Mouse (Mus musculus) c-Kit-positive CD71-positive TER-119-negative erythroid progenitor cells, embryonic 14.5 days (primary cell): ENCODE results near the gene Olfr235.
"Not testable (repeated sequence)": the region's sequence is repeated elsewhere in the genome, so short reads cannot be mapped to it uniquely, and the experiment has no call there.

Source experiments
- DNase-seq: peaks from one replicate; pipeline ENCODE4 v3.0.0-alpha.2; 2013; ENCODE audit warnings: low read depth

The Olfr235 gene

DNA sequence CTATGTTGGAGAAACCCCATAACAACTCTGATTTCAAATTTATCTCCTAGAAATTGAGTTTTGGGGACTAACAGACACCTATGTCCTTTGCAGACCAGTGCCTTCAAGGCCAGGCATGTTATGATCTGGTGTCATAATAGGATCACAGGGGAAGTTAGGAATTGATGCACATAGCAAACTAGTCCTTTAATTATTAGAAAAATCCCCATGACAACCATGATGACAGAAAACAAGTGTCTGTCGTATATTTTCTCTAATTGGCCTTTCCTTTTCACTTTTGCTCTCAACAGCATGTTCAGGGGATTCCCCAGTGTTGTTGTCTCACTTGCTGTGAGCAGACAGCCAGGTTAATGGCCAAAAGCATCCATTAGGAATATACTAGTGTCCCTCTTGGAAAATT, at the start of gene Olfr235:
TSS of gene Olfr235 (plus strand) at position 301 of the 400 bp plus-strand sequence.
- no peak for DNase-seq

DNA sequence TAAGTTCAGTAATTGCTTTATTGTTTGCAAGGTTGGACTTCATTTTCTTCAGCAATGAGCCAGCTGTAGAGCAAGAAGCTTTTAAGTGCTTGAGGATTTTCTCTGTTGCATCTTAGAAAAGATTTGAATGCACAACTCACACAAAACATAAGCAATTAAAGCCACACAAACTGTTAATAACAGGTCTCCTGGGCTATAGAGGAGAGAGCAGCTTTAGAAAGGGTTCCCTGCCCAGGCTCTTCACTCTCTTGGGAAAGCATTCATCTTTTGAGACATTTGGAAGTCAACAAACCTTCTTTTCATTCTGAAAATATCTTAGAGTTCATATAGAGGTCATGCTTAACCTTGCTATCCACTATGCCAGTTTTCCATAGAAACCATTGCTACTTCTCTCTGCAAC, 28.3 kb upstream of the Olfr235 start, which contains the start of gene Olfr1432:
TSS of gene Olfr1432 (minus strand) at position 101 of the 400 bp plus-strand sequence.
- DNase-seq: not testable (repeated sequence)

DNA sequence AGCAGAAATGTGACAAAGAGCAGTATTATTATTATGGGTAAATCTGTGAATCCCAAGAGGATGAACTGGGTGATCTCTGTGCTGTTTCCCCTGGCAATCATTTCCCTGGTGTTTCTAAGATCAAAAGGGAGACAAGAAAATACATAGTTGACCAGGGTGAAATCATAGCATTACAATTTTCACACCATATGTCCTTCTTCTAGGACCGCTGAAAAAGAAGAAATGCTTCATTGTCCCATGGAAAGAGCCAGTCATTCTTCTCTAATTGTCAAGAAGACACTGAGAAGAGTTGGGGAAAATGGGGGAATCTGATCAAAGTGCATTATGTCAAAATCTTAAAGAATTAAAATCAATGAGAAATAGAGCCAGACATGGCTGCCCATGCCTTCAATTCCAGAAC, 19.3 kb upstream of the Olfr235 start, which contains the start of gene Olfr262:
TSS of gene Olfr262 (minus strand) at position 101 of the 400 bp plus-strand sequence.
- no peak for DNase-seq

DNA sequence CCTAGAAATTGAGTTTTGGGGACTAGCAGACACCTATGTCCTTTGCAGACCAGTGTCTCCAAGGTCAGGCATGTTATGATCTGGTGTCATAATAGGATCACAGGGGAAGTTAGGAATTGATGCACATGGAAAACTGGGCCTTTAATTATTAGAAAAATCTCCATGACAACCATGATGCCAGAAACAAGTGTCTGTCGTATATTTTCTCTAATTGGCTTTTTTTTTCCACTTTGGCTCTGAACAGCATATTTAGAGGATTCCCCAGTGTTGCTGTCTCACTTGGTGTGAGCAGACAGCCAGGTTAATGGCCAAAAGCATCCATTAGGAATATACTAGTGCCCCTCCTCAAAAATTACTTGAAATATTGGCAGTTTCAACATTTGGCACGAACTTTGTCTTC, 18.7 kb downstream of the Olfr235 start, which contains the start of gene Olfr1434:
TSS of gene Olfr1434 (plus strand) at position 301 of the 400 bp plus-strand sequence.
- no peak for DNase-seq

DNA sequence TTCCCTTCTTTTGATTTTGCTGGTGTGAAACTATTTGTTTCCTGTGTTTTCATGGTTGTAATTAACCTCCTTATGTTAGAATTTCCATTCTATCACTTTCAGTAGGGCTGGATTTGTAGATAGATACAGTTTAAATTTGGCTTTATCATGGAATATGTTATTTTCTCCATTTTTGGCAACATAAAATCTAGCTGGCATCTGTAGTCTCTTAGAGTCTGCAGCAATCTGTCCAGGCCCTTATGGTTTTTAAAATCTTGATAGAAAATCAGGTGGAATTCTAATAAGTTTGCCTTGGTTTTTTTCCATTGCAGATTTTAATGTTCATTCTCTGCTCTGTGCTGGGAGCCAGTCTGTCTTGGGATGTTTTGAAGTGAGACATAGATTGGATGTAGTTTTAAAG, 32.1 kb downstream of the Olfr235 start:
- DNase-seq: no peak

DNA sequence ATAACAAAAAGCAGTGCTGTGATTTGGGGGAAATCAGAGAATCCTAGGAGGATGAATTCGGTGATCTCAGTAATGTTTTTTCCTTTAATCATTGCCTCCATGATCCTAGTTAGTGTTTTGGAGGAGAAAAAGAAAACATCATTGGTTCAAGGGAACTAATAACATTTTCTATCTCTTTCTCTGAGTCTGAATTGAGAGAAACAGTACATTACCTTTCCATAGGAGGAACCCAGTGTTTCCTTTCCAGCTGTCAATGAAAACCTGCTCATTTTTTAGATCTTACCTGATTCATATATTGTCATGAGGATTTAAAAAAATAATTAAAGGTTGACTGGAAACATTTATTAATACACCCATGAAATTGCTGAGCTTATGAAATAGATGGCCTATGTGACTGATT, 38.2 kb downstream of the Olfr235 start, which contains the start of gene Olfr1436:
TSS of gene Olfr1436 (minus strand) at position 101 of the 400 bp plus-strand sequence.
- not testable (repeated sequence) for DNase-seq
